Comparison of ENCODE assay signal across 20 mouse cellular contexts in genomic region chr2:121299471-121299870, GRCm38 (mm10). TPM values are rescaled to one million over a fixed set of nuclear protein-coding genes. Genes with fewer than 3 reads are reported as not detected.
"Had no signal": no experiment of that assay in that cellular context is flagged by ENCODE, and none has a peak within 500 bp of the region (broad histone marks: within the 10 kb centered on the region; RNA-seq: fewer than 3 reads in every experiment).

No protein-coding gene starts in this region.

- H3K27ac ChIP-seq: kidney, embryonic 15.5 days; limb, embryonic 12.5 days; limb, embryonic 15.5 days; liver, embryonic 14.5 days; macrophage; midbrain, embryonic 13.5 days; stomach, postnatal 0 days had no signal

- H3K9me3 ChIP-seq: kidney, embryonic 15.5 days; limb, embryonic 12.5 days; limb, embryonic 15.5 days; midbrain, embryonic 13.5 days had no signal

- ATAC-seq: liver, postnatal 0 days; lung, postnatal 0 days; midbrain, embryonic 13.5 days had no signal

- H3K4me3 ChIP-seq: kidney, embryonic 15.5 days; limb, embryonic 12.5 days; limb, embryonic 15.5 days; midbrain, embryonic 13.5 days had no signal

- H3K4me2 ChIP-seq: kidney, embryonic 15.5 days; limb, embryonic 12.5 days; limb, embryonic 15.5 days; liver, embryonic 11.5 days; lung, embryonic 14.5 days; midbrain, embryonic 13.5 days had no signal

- H3K9ac ChIP-seq: kidney, embryonic 15.5 days; limb, embryonic 12.5 days; limb, embryonic 15.5 days; liver, embryonic 14.5 days; liver, postnatal 0 days; lung, embryonic 14.5 days; midbrain, embryonic 13.5 days had no signal

- H3K27me3 ChIP-seq: midbrain, embryonic 13.5 days had no signal

- DNase-seq: kidney, postnatal 10 days; kidney, postnatal 36 days; layer of hippocampus, adult 9-11 months; liver, postnatal 0 days; lung, embryonic 14.5 days; right cerebral cortex, adult 18-20 months; right cerebral cortex, postnatal 14 days; right cerebral cortex, postnatal 4 days; thymus, adult 2 months; thymus, postnatal 14 days; thymus, postnatal 4 days had no signal

RNA-seq across cellular contexts. Expression of gene Ckmt1, which starts 58.0 kb away (rescaled TPM):
- polyA plus RNA-seq: macrophage had no signal
